Mouse (Mus musculus) midbrain, postnatal 0 days (tissue): ENCODE results near the gene Klf9. TPM values are rescaled to one million over a fixed set of nuclear protein-coding genes. Genes with fewer than 3 reads are reported as not detected.

Source experiments
- ATAC-seq: fragments of 200-750 bp; cut with Nextera tagmentation; 2 replicates; pipeline ENCODE4 v1.8.0; 2017; ENCODE audit warnings: moderate number of reproducible peaks, mild to moderate bottlenecking, moderate TSS enrichment, moderate library complexity; ENCODE audit not compliant: low FRiP score
- DNase-seq: peaks from one replicate; pipeline ENCODE4 v3.0.0-alpha.2; 2015; ENCODE audit warnings: low spot score
- H3K27ac ChIP-seq: fragments of 300-500 bp; sonication (generic); 2 replicates; pipeline ENCODE4 v1.5.1; 2014; ENCODE audit warnings: low read depth, mild to moderate bottlenecking, low read length, mixed read lengths
- H3K27me3 ChIP-seq: fragments of 300-500 bp; sonication (generic); 2 replicates; pipeline ENCODE4 v1.6.1; 2014; ENCODE audit warnings: low read length, control low read depth, mixed read lengths; ENCODE audit not compliant: insufficient read depth
- H3K36me3 ChIP-seq: fragments of 300-500 bp; sonication (generic); 2 replicates; pipeline ENCODE4 v1.6.1; 2014; ENCODE audit warnings: low read length, control low read depth, mixed read lengths; ENCODE audit not compliant: insufficient read depth
- H3K4me1 ChIP-seq: fragments of 300-500 bp; sonication (generic); 2 replicates; pipeline ENCODE4 v1.6.1; 2014; ENCODE audit warnings: mild to moderate bottlenecking, control low read depth, antibody characterized with exemption, low read length, mixed read lengths; ENCODE audit not compliant: insufficient read depth
- H3K4me2 ChIP-seq: fragments of 300-500 bp; sonication (generic); 2 replicates; pipeline ENCODE4 v1.6.1; 2014; ENCODE audit warnings: low read depth, mild to moderate bottlenecking, low read length, mixed read lengths; ENCODE audit not compliant: poor library complexity, severe bottlenecking
- H3K4me3 ChIP-seq: fragments of 300-500 bp; sonication (generic); 2 replicates; pipeline ENCODE4 v1.5.1; 2014; ENCODE audit warnings: low read depth, mild to moderate bottlenecking, low read length, moderate library complexity
- H3K9ac ChIP-seq: fragments of 300-500 bp; sonication (generic); replicated peaks from 2 replicates; pipeline ENCODE4 v1.6.1; 2014; ENCODE audit warnings: mild to moderate bottlenecking, low read length, moderate library complexity, mixed read lengths; ENCODE audit not compliant: poor library complexity, severe bottlenecking
- H3K9me3 ChIP-seq: fragments of 300-500 bp; sonication (generic); 2 replicates; pipeline ENCODE4 v1.6.1; 2016; ENCODE audit warnings: low read length, control low read depth
- CTCF ChIP-seq: IDR thresholded peaks from 2 replicates; pipeline ENCODE4 v1.5.1; 2016; ENCODE audit warnings: antibody characterized with exemption, mild to moderate bottlenecking
- WGBS: fragments of 180-500 bp; shearing (Covaris S2); extraction: QIAGEN DNeasy Blood & Tissue Kit; methylation state at CpG from one replicate; pipeline ENCODE4 v1.1.7; 2014; 5-methylcytosine and 5-hydroxymethylcytosine counted together
- polyA plus RNA-seq: library from polyadenylated mRNA; unstranded; fragments of >200 nt; fragmentation: Nextera tagmentation; extraction: Ambion mirVana; gene quantifications from 2 replicates; pipeline ENCODE4 v1.2.1, GENCODE M21; 2015
- total RNA-seq: library from RNA; depleted of rRNA; stranded (reverse); fragments of >200 nt; gene quantifications from 2 replicates; pipeline ENCODE4 v1.2.3, GENCODE M21; 2014

The Klf9 gene
- total and polyA plus RNA-seq, 2 experiments from 2014 or later: 7.4 to 13.8 TPM

DNA sequence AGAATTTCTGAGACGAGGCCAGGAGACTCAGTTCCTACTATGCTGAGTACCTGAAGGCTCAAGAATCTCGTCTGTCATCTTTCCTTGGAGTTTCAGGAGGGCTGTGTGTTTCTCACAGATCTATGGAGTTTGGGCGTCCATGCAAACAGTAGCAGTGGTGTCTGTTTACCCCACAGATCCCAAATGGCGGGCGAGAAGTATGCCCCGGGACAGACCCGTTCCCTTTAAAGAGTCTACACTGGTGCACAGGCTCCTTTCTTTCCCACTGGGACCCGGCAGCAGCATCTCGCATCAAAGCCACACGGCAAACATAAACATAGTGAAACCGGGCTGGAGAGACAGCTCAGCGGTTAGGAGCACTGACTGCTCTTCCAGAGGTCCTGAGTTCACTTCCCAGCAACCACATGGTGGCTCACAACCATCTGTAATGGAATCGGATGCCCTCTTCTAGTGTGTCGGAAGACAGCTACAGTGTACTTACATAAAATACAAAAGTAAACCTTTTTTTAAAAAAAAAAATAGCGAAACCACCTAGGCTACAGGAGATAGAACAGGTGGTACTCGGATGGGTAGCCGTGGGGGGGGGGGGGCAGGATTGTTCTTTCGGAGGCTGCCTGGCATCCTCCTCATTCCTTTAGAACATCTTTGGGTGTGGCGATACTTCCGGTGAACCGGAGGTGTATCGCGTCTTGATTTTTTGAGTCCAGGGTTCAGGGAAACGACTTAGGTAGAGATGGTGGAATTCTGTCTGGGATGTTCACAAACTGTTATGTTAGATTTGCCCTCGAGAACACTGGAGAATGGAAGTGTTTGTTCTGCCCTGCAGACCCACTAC, 12.0 kb downstream of the Klf9 start:
- H3K4me2 ChIP-seq: no peak overlapping the region
- H3K9me3 ChIP-seq: no peaks in the 10 kb centered on the region
- H3K9ac ChIP-seq: no peak overlapping the region
- no peak overlapping the region for H3K27ac ChIP-seq
- 69% methylated on average over 25 of the region's 25 CpGs for WGBS
- no peaks in the 10 kb centered on the region for H3K36me3 ChIP-seq
- TF ChIP-seq CTCF: no peak
- DNase-seq (no peak), ATAC-seq (no peak)
- H3K4me3 ChIP-seq: no peak overlapping the region
- H3K4me1 ChIP-seq: no peaks in the 10 kb centered on the region
- no peaks in the 10 kb centered on the region for H3K27me3 ChIP-seq

DNA sequence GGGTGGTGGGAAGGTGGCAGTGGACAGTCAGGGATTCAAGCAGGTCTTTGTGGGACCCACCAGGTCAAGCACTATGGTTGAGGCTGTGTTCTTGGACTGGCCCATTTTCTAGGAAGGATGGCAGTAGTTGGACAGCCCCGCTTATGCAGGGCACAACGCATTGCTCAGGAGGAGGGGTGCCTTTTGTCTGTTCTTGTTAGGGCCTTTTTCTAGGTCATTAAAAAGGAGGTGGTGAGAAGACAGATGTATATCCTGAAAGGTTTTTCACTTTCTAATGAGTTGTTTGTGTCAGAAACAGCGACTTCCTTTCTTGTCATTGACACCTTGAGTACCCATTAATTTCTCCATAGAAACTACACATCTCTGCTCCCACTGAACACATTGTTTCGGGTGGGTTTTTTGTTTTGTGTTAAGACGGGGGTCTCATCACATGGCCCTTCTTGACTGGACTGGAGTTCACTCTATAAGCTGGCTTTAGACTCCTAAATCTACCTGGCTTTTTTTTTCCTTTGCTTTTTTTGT, 12.6 kb downstream of the Klf9 start:
- Histone ChIP-seq H3K4me2 (no peak overlapping the region), H3K27me3 (no peaks in the 10 kb centered on the region), H3K36me3 (no peaks in the 10 kb centered on the region), H3K4me3 (no peak overlapping the region), H3K4me1 (no peaks in the 10 kb centered on the region), H3K27ac (no peak overlapping the region), H3K9ac (no peak overlapping the region), H3K9me3 (no peaks in the 10 kb centered on the region)
- ATAC-seq: no peak
- no peak for TF ChIP-seq CTCF
- no peak for DNase-seq
- WGBS: 81% methylated on average over 5 of the region's 5 CpGs

- no peak overlapping the region for H3K4me2 ChIP-seq
- H3K4me1 ChIP-seq: no peaks in the 10 kb centered on the region
- WGBS: 81% methylated on average over 10 of the region's 10 CpGs
- H3K27ac ChIP-seq: no peak overlapping the region
- H3K9ac ChIP-seq: no peak overlapping the region
- no peak for TF ChIP-seq CTCF
- no peaks in the 10 kb centered on the region for H3K9me3 ChIP-seq
- H3K27me3 ChIP-seq: no peaks in the 10 kb centered on the region
- no peaks in the 10 kb centered on the region for H3K36me3 ChIP-seq
- H3K4me3 ChIP-seq: no peak overlapping the region
- no peak for ATAC-seq
- no peak for DNase-seq
These were observed 18.9 kb downstream of the Klf9 start for GRCm38 (mm10) chr19:23159780-23160395.

- Histone ChIP-seq H3K4me3 (no peak overlapping the region), H3K27me3 (no peaks in the 10 kb centered on the region), H3K9me3 (no peaks in the 10 kb centered on the region), H3K27ac (no peak overlapping the region), H3K36me3 (no peaks in the 10 kb centered on the region), H3K4me2 (no peak overlapping the region), H3K4me1 (no peaks in the 10 kb centered on the region), H3K9ac (no peak overlapping the region)
- no peak for ATAC-seq
- no peak for TF ChIP-seq CTCF
- WGBS: 24% methylated on average over 8 of the region's 8 CpGs
- DNase-seq: no peak
These were observed 21.4 kb downstream of the Klf9 start for GRCm38 (mm10) chr19:23162387-23162809.

DNA sequence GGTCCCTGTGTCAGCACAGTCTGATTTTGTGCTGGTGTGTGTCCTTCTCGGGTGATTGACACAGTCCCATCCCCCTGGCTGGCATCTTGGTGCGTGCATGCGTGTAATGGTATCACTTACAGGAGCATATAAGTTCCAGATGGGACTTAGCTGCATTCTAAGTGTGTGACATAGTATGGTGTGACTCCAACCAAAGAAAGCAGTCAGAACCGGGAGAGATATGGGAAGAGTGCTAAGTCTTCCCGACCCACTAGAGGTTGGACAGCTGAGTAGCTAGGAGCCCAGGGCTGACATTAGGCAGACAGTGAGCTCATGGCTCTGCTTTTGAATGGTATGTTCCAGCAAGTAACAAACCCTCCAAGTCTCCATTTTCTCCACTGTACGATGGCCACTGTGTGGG, 21.9 kb downstream of the Klf9 start:
- 76% methylated on average over 6 of the region's 6 CpGs for WGBS

DNA sequence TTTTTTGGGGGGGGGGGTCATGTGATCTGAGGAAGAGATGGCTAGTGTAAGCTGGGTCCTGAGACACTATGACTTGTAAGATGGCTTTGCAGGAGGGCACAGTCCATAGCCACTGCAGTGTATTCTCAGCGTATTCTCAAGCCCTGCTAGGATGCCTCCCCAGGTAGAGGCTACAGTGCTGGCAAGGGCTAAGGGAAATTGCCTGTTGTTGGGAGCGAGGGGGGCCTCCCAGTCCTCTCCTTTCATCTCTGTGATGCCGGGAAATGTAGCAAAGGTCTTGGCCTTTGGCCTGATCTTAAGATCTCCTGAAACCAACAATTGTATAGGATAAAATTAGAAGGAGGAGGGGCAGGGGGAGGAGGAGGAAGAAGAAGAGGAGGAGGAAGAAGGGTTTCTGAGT, 22.3 kb downstream of the Klf9 start:
- TF ChIP-seq CTCF: no peak
- ATAC-seq (no peak), DNase-seq (no peak)
- Histone ChIP-seq H3K4me2 (no peak overlapping the region), H3K27me3 (no peaks in the 10 kb centered on the region), H3K9me3 (no peaks in the 10 kb centered on the region), H3K36me3 (no peaks in the 10 kb centered on the region), H3K4me3 (no peak overlapping the region), H3K4me1 (no peaks in the 10 kb centered on the region), H3K27ac (no peak overlapping the region), H3K9ac (no peak overlapping the region)
- 41% methylated on average over 3 of the region's 3 CpGs for WGBS

More for the DNA sequence above, 21.9 kb downstream of the Klf9 start:
- no peak overlapping the region for H3K27ac ChIP-seq
- no peak overlapping the region for H3K9ac ChIP-seq
- ATAC-seq (no peak), DNase-seq (no peak)
- H3K27me3 ChIP-seq: no peaks in the 10 kb centered on the region
- H3K36me3 ChIP-seq: no peaks in the 10 kb centered on the region
- no peaks in the 10 kb centered on the region for H3K9me3 ChIP-seq
- no peak overlapping the region for H3K4me3 ChIP-seq
- H3K4me1 ChIP-seq: no peaks in the 10 kb centered on the region
- no peak overlapping the region for H3K4me2 ChIP-seq
- TF ChIP-seq CTCF: no peak
